Mouse (Mus musculus): ENCODE results near the gene Rbm38. TPM values are rescaled to one million over a fixed set of nuclear protein-coding genes. Genes with fewer than 3 reads are reported as not detected.

Gene Rbm38
- polyA plus RNA-seq, 1 experiment from 2014 or later = 62.6 TPM

GRCm38 (mm10) chr2:173080785-173081241 is 60.5 kb downstream of the Rbm38 start:
- no peak overlapping the region for H3K4me2 ChIP-seq (ENCODE audit: low read depth, low read length)
- H3K4me3 ChIP-seq (ENCODE audit: low read length) = no peak overlapping the region
- ATAC-seq = peak; percentile 66
- no peaks in the 10 kb centered on the region for H3K27me3 ChIP-seq (replicated peaks; ENCODE audit: control insufficient read depth, insufficient read depth, low read length)
- H3K9ac ChIP-seq (ENCODE audit: low read depth, low read length) = no peak overlapping the region
- 32% methylated on average over 10 of the region's 10 CpGs for WGBS
- H3K4me1 ChIP-seq (ENCODE audit: control insufficient read depth, insufficient read depth, low read length) = peaks cover 5% of the 10 kb centered on the region; the same call in 1 of the 2 replicates
- no peak overlapping the region for H3K27ac ChIP-seq (ENCODE audit: low read length)
- H3K9me3 ChIP-seq (ENCODE audit: control insufficient read depth, low read length) = no peaks in the 10 kb centered on the region
- H3K36me3 ChIP-seq (ENCODE audit: control insufficient read depth, insufficient read depth, low read length) = no peaks in the 10 kb centered on the region

GRCm38 (mm10) chr2:173082706-173083105 is 62.4 kb downstream of the Rbm38 start:
- Histone ChIP-seq H3K4me3 (ENCODE audit: low read length) (no peak overlapping the region), H3K36me3 (ENCODE audit: control insufficient read depth, insufficient read depth, low read length) (no peaks in the 10 kb centered on the region), H3K4me2 (ENCODE audit: low read depth, low read length) (no peak overlapping the region), H3K27ac (ENCODE audit: low read length) (no peak overlapping the region), H3K9me3 (ENCODE audit: control insufficient read depth, low read length) (no peaks in the 10 kb centered on the region), H3K4me1 (ENCODE audit: control insufficient read depth, insufficient read depth, low read length) (peaks cover 5% of the 10 kb centered on the region; the same call in 1 of the 2 replicates), H3K27me3 (replicated peaks; ENCODE audit: control insufficient read depth, insufficient read depth, low read length) (no peaks in the 10 kb centered on the region), H3K9ac (ENCODE audit: low read depth, low read length) (no peak overlapping the region)
- 73% methylated on average over 3 of the region's 3 CpGs for WGBS
- ATAC-seq = no peak

GRCm38 (mm10) chr2:173083106-173083505 is 62.8 kb downstream of the Rbm38 start:
- no peak for ATAC-seq
- Histone ChIP-seq H3K4me2 (ENCODE audit: low read depth, low read length) (no peak overlapping the region), H3K9ac (ENCODE audit: low read depth, low read length) (peak overlapping the region; percentile 44; the same call in 1 of the 2 replicates), H3K27me3 (replicated peaks; ENCODE audit: control insufficient read depth, insufficient read depth, low read length) (no peaks in the 10 kb centered on the region), H3K36me3 (ENCODE audit: control insufficient read depth, insufficient read depth, low read length) (no peaks in the 10 kb centered on the region), H3K4me3 (ENCODE audit: low read length) (no peak overlapping the region), H3K4me1 (ENCODE audit: control insufficient read depth, insufficient read depth, low read length) (peaks cover 5% of the 10 kb centered on the region; the same call in 1 of the 2 replicates), H3K9me3 (ENCODE audit: control insufficient read depth, low read length) (no peaks in the 10 kb centered on the region), H3K27ac (ENCODE audit: low read length) (no peak overlapping the region)
- 80% methylated on average over 9 of the region's 9 CpGs for WGBS

GRCm38 (mm10) chr2:173083712-173084475 is 63.6 kb downstream of the Rbm38 start:
- H3K9ac ChIP-seq (ENCODE audit: low read depth, low read length) = peak overlapping the region; percentile 44; the same call in 1 of the 2 replicates
- H3K27me3 ChIP-seq (replicated peaks; ENCODE audit: control insufficient read depth, insufficient read depth, low read length) = no peaks in the 10 kb centered on the region
- WGBS = 14% methylated on average over 13 of the region's 13 CpGs
- H3K4me2 ChIP-seq (ENCODE audit: low read depth, low read length) = peak overlapping the region; percentile 32; the same call in 1 of the 2 replicates
- no peak overlapping the region for H3K4me3 ChIP-seq (ENCODE audit: low read length)
- peaks cover 5% of the 10 kb centered on the region; the same call in 1 of the 2 replicates for H3K4me1 ChIP-seq (ENCODE audit: control insufficient read depth, insufficient read depth, low read length)
- peak; percentile 58 for ATAC-seq
- no peaks in the 10 kb centered on the region for H3K36me3 ChIP-seq (ENCODE audit: control insufficient read depth, insufficient read depth, low read length)
- H3K9me3 ChIP-seq (ENCODE audit: control insufficient read depth, low read length) = no peaks in the 10 kb centered on the region
- no peak overlapping the region for H3K27ac ChIP-seq (ENCODE audit: low read length)

Other genes with a start within 250 kb of the Rbm38 start
- 19.6 and 24.9 TPM in 2 replicates for gene Bmp7, start 80.2 kb upstream of the Rbm38 start, polyA plus RNA-seq (2015; fragmentation: Nextera tagmentation; extraction: Ambion mirVana)
- 0.04 and 0.11 TPM in 2 replicates for gene Spo11, start 42.8 kb upstream of the Rbm38 start, polyA plus RNA-seq (2015; fragmentation: Nextera tagmentation; extraction: Ambion mirVana)
- gene Rae1, start 20.4 kb upstream of the Rbm38 start, polyA plus RNA-seq (2015; fragmentation: Nextera tagmentation; extraction: Ambion mirVana) = 110 and 117 TPM in 2 replicates
- gene Ctcfl, start 99.0 kb downstream of the Rbm38 start, polyA plus RNA-seq (2015; fragmentation: Nextera tagmentation; extraction: Ambion mirVana) = 0.22 and 0.23 TPM in 2 replicates
- gene Pck1, start 132.6 kb downstream of the Rbm38 start, polyA plus RNA-seq (2015; fragmentation: Nextera tagmentation; extraction: Ambion mirVana) = 14.0 and 19.7 TPM in 2 replicates
- gene Zbp1, start 198.4 kb downstream of the Rbm38 start, polyA plus RNA-seq (2015; fragmentation: Nextera tagmentation; extraction: Ambion mirVana) = 0.65 and 1.9 TPM in 2 replicates